Mouse (Mus musculus) kidney, adult 2 months (tissue): ENCODE results near the gene 4930518I15Rik.

ENCODE experiments used
- CTCF ChIP-seq: fragments of 200-500 bp; conservative IDR thresholded peaks from 2 replicates; pipeline ENCODE4 v1.5.1; 2011; ENCODE audit warnings: low read depth, mild to moderate bottlenecking, control low read depth, low read length, moderate library complexity, mixed read lengths; ENCODE audit not compliant: insufficient read depth, insufficient read length
- POLR2A ChIP-seq: fragments of 200-500 bp; IDR thresholded peaks from one replicate; pipeline ENCODE4 v1.6.1; 2011; ENCODE audit warnings: low read depth, low read length, control low read depth

DNA sequence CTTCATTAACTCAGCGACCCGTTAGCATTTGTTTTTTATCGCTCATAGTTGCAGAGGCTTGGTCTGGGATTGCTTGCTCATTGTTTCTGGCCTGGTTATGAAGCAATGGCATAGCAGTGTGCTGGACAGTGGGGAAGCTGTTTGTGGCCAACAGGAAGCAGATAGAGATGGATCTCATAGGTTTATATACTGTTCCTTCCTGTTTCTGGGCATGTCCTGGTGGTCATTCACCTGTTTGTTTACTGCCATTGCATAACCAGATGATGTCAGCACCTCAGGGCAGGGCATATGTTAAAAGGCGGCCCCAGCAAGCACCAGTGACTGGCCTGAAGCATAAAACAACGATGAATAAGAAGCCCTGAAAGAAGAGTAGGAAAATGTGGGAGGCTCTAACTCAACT lies 7.2 kb downstream of the 4930518I15Rik start:
- TF ChIP-seq CTCF = no peak
- TF ChIP-seq POLR2A = no peak
